Mouse (Mus musculus) cerebellum, adult 9-10 months (tissue): Measurements from ENCODE around the gene Ehmt2.

Source experiments
- DNase-seq: peaks from one replicate; pipeline ENCODE4 v3.0.0; 2022

The Ehmt2 gene

GRCm38 (mm10) chr17:34898160-34898586, at the start of gene Ehmt2, which contains the start of gene C2:
Gene Ehmt2, plus strand, starts transcription at chr17:34898469.
Gene C2, minus strand, starts transcription at chr17:34898265.
- peak; percentile 80 for DNase-seq

GRCm38 (mm10) chr17:34849722-34850516, 48.4 kb upstream of the Ehmt2 start, which contains the start of the genes Skiv2l and Nelfe:
Gene Skiv2l, minus strand, starts transcription at chr17:34850210.
Gene Nelfe, plus strand, starts transcription at chr17:34850391.
- DNase-seq: peak; percentile 97

DNA sequence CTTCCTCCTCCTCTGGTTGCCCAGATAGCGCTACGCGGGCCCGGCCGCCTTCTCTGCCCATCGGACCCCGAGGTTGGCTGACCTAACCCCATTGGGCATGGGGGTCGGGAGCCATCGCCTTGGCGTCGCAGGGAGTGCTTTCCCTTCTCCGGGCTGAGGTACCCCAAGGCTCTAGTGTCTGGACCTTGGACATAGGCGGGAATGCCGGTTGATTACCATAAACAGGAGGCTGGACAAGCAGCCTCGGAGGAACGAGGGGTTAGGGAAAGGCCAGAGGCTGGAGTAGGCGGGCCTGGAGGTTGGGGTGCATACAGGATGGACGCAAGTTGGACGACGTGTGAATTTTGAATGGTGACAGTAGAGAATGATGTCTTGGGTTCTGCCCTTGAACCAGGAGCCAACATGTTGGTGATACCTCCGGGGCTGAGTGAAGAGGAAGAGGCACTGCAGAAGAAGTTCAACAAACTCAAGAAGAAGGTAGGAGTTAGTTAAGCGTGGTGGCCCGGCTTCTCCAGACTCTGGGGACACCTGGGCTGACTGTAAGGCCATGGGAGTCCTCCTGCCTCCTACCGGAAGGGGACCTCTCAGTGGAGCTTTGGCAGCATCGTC, 47.6 kb upstream of the Ehmt2 start:
- DNase-seq: no peak

GRCm38 (mm10) chr17:34853511-34853910, 44.8 kb upstream of the Ehmt2 start:
- no peak for DNase-seq

- no peak for DNase-seq
Observed at GRCm38 (mm10) chr17:34854761-34855160, 43.5 kb upstream of the Ehmt2 start.

- no peak for DNase-seq
Observed at GRCm38 (mm10) chr17:34855825-34856224, 42.4 kb upstream of the Ehmt2 start.

DNA sequence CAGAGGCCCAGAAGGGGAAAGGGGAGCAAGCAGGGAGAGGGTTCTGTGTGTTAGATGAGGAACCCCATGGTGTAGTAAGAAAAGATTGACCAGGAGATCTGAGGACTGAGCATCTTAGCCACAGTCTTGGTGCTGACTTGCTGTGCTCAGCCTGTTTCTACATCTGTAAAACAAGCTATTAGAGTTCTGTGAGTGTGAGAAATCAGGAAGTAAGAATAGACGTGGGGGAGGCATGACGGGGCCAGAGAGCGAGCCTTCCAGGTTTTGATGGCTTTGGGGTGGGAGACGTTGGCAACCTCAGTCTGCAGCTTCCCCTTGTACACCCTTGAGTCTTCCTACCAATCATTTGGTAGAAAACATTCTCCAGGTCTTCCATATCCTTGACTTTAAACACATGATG, 39.6 kb upstream of the Ehmt2 start:
- no peak for DNase-seq

DNA sequence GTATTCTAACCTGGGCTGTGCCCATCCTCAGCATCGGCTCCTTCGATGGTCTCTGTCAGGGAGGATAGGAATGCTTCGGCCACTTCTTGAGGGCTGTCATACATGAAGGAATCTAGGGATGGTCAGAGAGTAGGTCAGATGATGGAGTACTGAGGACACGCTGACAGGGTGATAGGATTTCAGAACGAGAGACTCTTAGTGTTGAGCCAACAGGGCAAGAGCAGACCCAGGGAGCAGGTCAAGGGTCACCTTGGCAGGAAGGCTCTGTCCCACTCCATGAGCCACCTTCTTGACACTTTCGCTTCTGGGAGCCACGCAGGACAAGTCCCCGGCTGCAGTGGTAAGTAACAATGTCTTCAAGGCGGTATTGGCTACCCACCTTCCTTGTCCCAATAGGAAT, 37.8 kb upstream of the Ehmt2 start:
- DNase-seq: no peak

GRCm38 (mm10) chr17:34861704-34862415, 36.4 kb upstream of the Ehmt2 start:
- DNase-seq: no peak

GRCm38 (mm10) chr17:34862416-34863081, 35.7 kb upstream of the Ehmt2 start, which contains the start of gene Cfb:
Gene Cfb, minus strand, starts transcription at chr17:34862518.
- DNase-seq: no peak

- DNase-seq: no peak
Observed at GRCm38 (mm10) chr17:34865981-34866380, 32.3 kb upstream of the Ehmt2 start.

- no peak for DNase-seq
Observed at GRCm38 (mm10) chr17:34874321-34874720, 23.9 kb upstream of the Ehmt2 start.

DNA sequence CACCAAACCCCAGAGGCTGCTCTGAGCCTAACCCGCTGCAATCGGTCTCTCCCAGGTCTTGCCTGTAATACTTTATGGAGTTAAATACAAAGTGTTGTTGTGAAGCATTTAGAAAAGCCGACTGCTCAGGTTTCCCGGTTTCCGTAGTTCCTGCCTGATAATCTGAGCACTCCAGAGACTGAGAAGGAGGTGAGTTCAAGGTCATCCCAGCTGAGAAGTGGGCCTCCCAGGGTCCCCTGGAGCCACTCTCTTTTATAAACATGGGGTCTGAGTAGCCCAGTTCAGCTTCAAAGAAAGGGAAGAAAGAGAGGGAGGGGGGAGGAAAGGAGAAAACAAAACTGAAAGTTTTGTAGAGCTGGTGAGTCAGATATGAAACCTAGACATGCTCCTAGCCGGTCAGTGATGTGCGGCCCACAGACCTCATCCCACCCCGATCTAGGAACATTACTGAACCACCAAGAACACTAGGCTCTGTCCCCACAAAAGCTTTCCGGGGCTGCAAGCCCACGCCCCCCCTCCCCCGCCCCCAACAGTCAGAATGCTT, 18.9 kb upstream of the Ehmt2 start, which contains the start of gene Zbtb12:
Gene Zbtb12 (plus strand): TSS at position 148 of the 544 bp plus-strand sequence.
- no peak for DNase-seq

DNA sequence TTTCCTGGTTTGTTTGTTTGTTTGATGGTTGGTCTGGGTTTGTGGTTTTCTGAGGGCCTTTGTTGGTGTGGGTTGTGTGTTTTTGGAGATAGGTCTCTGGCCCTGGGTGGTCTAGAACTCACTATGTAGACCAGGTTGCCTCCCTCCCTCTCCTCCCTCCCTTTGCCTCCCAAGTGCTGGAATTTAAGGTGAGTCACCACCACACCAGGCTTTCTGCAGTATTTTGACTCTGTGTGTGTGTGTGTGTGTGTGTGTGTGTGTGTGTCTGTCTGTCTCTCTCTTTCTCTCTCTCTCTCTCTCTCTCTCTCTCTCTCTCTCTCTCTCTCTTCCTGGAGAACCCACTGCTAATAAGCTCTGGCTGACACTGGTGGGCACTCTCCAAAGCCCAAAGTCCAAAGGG, 17.1 kb upstream of the Ehmt2 start:
- DNase-seq: no peak

GRCm38 (mm10) chr17:34881683-34882310, 16.5 kb upstream of the Ehmt2 start, which contains the start of gene Gm20547:
Gene Gm20547, minus strand, starts transcription at chr17:34882042.
- DNase-seq: no peak

- DNase-seq: no peak
Observed at GRCm38 (mm10) chr17:34883332-34883731, 14.9 kb upstream of the Ehmt2 start.

DNA sequence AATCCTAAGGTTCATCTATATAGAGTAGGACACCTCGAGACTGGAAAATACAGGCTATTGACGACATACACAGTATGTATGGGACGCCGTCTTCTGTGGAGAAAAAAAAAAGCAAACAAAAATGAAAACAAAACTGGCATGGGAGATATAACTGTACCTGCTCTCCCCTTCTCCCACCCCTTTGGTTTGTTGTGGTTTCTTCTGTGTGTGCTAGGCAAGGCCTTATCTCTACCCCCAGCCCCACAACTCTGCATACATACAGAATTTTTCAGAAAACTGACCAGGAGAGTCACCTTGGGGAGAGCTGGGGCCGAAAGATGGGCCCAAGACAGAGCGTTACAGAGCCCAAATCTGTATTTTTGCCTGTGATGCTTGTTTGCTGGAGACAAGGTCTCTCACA, 13.6 kb upstream of the Ehmt2 start:
- no peak for DNase-seq

DNA sequence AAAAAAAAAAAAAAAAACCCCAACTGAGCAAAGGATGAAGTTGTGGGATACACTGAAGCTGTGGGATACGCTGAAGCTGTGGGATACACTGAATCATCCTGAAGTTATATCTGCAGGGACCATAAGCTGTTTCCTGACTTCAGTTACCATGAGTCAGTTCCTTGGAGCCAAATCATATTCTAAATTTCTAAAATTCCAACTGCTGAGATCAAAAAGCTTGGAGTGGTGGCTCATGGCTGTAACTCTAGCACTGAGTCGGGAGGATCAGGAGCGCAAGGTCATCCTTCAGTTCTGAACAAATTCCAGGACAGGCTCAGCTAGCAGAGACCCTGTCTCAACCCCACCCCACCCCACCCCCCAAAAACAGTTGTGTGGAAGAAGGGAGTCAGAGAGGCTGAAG, 12.7 kb upstream of the Ehmt2 start:
- DNase-seq: no peak

GRCm38 (mm10) chr17:34887942-34888341, 10.3 kb upstream of the Ehmt2 start:
- no peak for DNase-seq

DNA sequence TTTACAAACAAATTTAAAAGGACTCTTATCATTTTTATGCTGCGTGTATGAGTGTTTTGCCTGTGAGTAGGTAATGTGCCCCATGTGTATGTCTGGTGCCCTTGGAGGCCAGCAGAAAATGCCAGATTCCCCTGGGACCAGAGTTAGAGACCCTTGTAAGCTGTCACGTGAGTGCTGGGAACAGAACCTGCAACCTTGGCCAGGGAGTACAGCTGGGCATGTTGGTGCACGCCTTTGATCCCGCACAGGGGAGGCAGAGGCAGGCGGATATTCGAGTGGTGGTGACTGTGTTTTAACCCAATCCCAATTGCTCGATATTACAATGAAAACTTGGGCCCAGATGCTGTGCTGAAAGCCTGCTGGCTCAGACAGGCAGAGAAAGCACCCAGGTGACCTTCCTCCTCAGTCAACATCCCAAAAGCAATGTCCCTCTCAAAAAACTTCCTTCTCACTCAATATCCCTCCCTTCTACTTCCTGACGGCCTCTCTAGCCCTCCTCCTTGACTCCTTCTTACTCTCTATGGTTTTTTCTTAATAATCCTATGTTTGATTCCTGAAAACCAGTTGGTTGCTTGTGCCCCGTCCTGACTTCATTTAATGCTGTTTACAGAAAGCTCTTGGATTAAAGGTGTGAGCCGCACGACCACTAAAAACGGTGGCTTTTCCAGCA, 8.1 kb upstream of the Ehmt2 start:
- no peak for DNase-seq

DNA sequence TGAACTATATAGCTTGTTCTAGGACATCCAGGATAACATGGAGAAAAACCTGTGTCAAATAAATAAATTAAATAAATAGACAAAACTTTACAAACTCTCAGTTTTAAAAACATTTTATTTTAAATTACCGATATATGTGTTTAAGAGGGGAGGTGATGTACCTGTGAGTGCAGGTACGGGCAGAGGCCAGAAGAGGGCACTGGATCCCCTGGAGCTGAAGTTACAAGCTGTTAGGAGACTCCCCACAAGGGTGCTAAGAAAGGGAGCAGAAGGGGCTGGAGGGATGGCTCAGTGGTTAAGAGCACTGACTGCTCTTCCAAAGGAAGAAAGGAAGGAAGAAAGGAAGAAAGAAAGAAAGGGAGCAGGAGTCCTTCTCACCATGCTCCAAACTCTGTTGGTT, 6.9 kb upstream of the Ehmt2 start:
- DNase-seq: no peak
